Mouse (Mus musculus) heart, adult 18-20 months (tissue): ENCODE measurements at regions not wholly inside any gene's neighbourhood (a gene's known extent, or its start where the extent isn't known, plus 50 kb on each side); places are given as distances from the start of the nearest gene placed in this dataset.
"Not testable (repeated sequence)": the region's sequence is repeated elsewhere in the genome, so short reads cannot be mapped to it uniquely, and the experiment has no call there.

Experiments
- DNase-seq, 2 experiments: peaks; one replicate each; pipeline ENCODE4 v3.0.0; 2021 to 2022; ENCODE audit warnings: mixed read lengths in 1 of 2

GRCm38 (mm10) chr13:7007091-7007490, 358.5 kb upstream of the Pfkp start:
- no peak for DNase-seq

GRCm38 (mm10) chr13:6998508-6999278, 350.1 kb upstream of the Pfkp start:
- not testable (repeated sequence) for DNase-seq

- no peak for DNase-seq
Measured at GRCm38 (mm10) chr13:6998094-6998493, 349.5 kb upstream of the Pfkp start.

- DNase-seq = no peak
Measured at GRCm38 (mm10) chr13:6992323-6992994, 343.9 kb upstream of the Pfkp start.

GRCm38 (mm10) chr13:6991714-6992113, 343.1 kb upstream of the Pfkp start:
- no peak for DNase-seq

GRCm38 (mm10) chr13:6985012-6985996, 336.7 kb upstream of the Pfkp start:
- no peak for DNase-seq

- no peak for DNase-seq
Measured at GRCm38 (mm10) chr13:6955713-6956112, 307.1 kb upstream of the Pfkp start.

- DNase-seq = no peak
Measured at GRCm38 (mm10) chr13:6924136-6924535, 275.6 kb upstream of the Pfkp start.

GRCm38 (mm10) chr13:6922357-6922721, 273.8 kb upstream of the Pfkp start:
- DNase-seq = no peak

- DNase-seq = no peak
Measured at GRCm38 (mm10) chr13:6921691-6922356, 273.2 kb upstream of the Pfkp start.

- DNase-seq = no peak
Measured at GRCm38 (mm10) chr13:6906000-6906399, 257.4 kb upstream of the Pfkp start.

- no peak for DNase-seq
Measured at GRCm38 (mm10) chr13:6901682-6902081, 253.1 kb upstream of the Pfkp start.

GRCm38 (mm10) chr13:6897666-6898065, 249.1 kb upstream of the Pfkp start:
- DNase-seq = no peak

- DNase-seq = no peak
Measured at GRCm38 (mm10) chr13:6891458-6892076, 243.0 kb upstream of the Pfkp start.

- DNase-seq = peak in 1 of 2 experiments; percentile 18
Measured at GRCm38 (mm10) chr13:6889446-6889845, 240.9 kb upstream of the Pfkp start.

- no peak for DNase-seq
Measured at GRCm38 (mm10) chr13:6888381-6888780, 239.8 kb upstream of the Pfkp start.

GRCm38 (mm10) chr13:6877018-6877901, 228.7 kb upstream of the Pfkp start:
- no peak for DNase-seq

GRCm38 (mm10) chr13:6862186-6862585, 213.6 kb upstream of the Pfkp start:
- DNase-seq = no peak

GRCm38 (mm10) chr13:6859551-6859950, 211.0 kb upstream of the Pfkp start:
- DNase-seq = no peak
